In the genomic region with DNA sequence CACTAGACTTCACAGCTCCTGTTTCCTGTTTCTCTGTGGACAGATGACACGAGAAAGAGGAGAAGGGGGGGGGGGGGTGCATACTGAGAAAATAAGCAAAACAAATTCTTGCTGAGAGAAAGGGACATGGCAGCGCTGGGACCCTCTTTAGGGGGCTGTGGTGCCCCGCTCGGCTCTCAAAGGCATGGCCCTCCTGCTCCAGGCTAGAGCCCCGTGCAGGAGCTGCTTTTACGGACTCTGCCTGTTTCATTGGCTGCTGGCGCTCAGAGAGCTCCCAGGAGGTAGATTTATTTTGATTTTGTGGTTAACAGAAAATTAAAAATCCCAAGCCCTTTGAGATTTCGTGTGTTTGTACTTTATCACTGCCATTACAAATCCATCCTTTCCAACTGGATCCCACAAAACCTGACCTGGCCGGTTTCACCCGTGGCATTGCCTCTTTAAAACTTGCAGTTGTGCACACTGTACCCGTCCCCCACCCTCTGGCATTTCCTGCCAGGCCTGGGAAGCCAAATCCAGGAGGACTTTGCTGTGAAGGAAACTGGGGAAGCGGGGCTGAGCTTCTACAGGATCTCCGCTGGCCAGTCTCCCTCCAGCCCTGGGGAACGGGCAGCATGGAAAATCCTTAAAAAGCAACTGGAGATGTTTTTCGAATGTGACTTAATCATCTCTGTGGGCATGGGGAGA, we compare ENCODE assay signal across 8 mouse cellular contexts. TPM values are rescaled to one million over a fixed set of nuclear protein-coding genes. Genes with fewer than 3 reads are reported as not detected.
DNase-seq lines count a peak whose midpoint lies in the region; ATAC-seq and TF ChIP-seq lines count a peak whose summit lies in the region.
"Had no signal": no experiment of that assay in that cellular context is flagged by ENCODE, and none has a peak within 500 bp of the region (broad histone marks: within the 10 kb centered on the region; RNA-seq: fewer than 3 reads in every experiment).

No protein-coding gene starts in this region.

- no peak overlapping the region for H3K9ac ChIP-seq in hindbrain, postnatal 0 days (replicated peaks; ENCODE audit: low read length)
- no peak overlapping the region for H3K9ac ChIP-seq in lung, embryonic 15.5 days
- no peak overlapping the region for H3K9ac ChIP-seq in forebrain, embryonic 15.5 days (replicated peaks)
- H3K9ac ChIP-seq: liver, embryonic 15.5 days had no signal

- H3K36me3 ChIP-seq in hindbrain, postnatal 0 days (ENCODE audit: insufficient read depth, low read length) = no peaks in the 10 kb centered on the region
- H3K36me3 ChIP-seq in lung, embryonic 15.5 days = no peaks in the 10 kb centered on the region
- 0 out of 2 replicates have a peak, but pooled peaks cover 3% of the 10 kb centered on the region for H3K36me3 ChIP-seq in forebrain, embryonic 15.5 days
- H3K36me3 ChIP-seq: liver, embryonic 15.5 days had no signal

- no peak overlapping the region for H3K4me2 ChIP-seq in hindbrain, postnatal 0 days (ENCODE audit: low read depth, low read length)
- no peak overlapping the region; the same call in 1 of the 2 replicates for H3K4me2 ChIP-seq in lung, embryonic 15.5 days
- H3K4me2 ChIP-seq in forebrain, embryonic 15.5 days (replicated peaks) = no peak overlapping the region
- H3K4me2 ChIP-seq: liver, embryonic 15.5 days had no signal

- ATAC-seq in hindbrain, postnatal 0 days = no peak
- no peak for ATAC-seq in lung, embryonic 15.5 days (ENCODE audit: borderline replicate concordance, extremely low read depth, low FRiP score, low TSS enrichment)
- no peak for ATAC-seq in forebrain, embryonic 15.5 days (replicated peaks)

- intact Hi-C loops in gastrocnemius, adult 2 months (cut with DNase I) = loop anchor here (5.0 kb wide), 2 partner anchors 258 to 313 kb away; no protein-coding TSS in a partner anchor

- DNase-seq in embryo, embryonic 10.5 days (ENCODE audit: low spot score) = peak; percentile 13
- DNase-seq in gastrocnemius, adult 2 months = peak; percentile 62
- DNase-seq in hindbrain, postnatal 0 days (ENCODE audit: low spot score) = no peak
- no peak for DNase-seq in MN1 (ENCODE audit: low spot score)
- no peak for DNase-seq in cerebellum, postnatal 36 days

- H3K4me1 ChIP-seq in hindbrain, postnatal 0 days (ENCODE audit: insufficient read depth, low read length) = no peaks in the 10 kb centered on the region
- H3K4me1 ChIP-seq in lung, embryonic 15.5 days = peaks cover 14% of the 10 kb centered on the region
- no peaks in the 10 kb centered on the region for H3K4me1 ChIP-seq in forebrain, embryonic 15.5 days

- no peaks in the 10 kb centered on the region for H3K9me3 ChIP-seq in hindbrain, postnatal 0 days (ENCODE audit: low read length)
- no peaks in the 10 kb centered on the region for H3K9me3 ChIP-seq in lung, embryonic 15.5 days
- H3K9me3 ChIP-seq in forebrain, embryonic 15.5 days = no peaks in the 10 kb centered on the region
- H3K9me3 ChIP-seq: liver, embryonic 15.5 days had no signal

- no peak for TF ChIP-seq CTCF in gastrocnemius, adult 2 months (IDR thresholded peaks at IDR 0.05)
- TF ChIP-seq CTCF in hindbrain, postnatal 0 days (IDR thresholded peaks at IDR 0.05; ENCODE audit: low read depth) = no peak

- peak overlapping the region; percentile 47 for H3K4me3 ChIP-seq in gastrocnemius, adult 2 months
- no peak overlapping the region for H3K4me3 ChIP-seq in hindbrain, postnatal 0 days (ENCODE audit: low read length)
- no peak overlapping the region for H3K4me3 ChIP-seq in lung, embryonic 15.5 days
- H3K4me3 ChIP-seq in forebrain, embryonic 15.5 days = no peak overlapping the region
- H3K4me3 ChIP-seq: liver, embryonic 15.5 days had no signal

- 65% methylated on average over 15 of the region's 15 CpGs for WGBS in hindbrain, postnatal 0 days
- WGBS in lung, embryonic 15.5 days = 37% methylated on average over 15 of the region's 15 CpGs
- WGBS in forebrain, embryonic 15.5 days = 76% methylated on average over 15 of the region's 15 CpGs

- H3K27ac ChIP-seq in gastrocnemius, adult 2 months = peak overlapping the region; percentile 89
- H3K27ac ChIP-seq in hindbrain, postnatal 0 days = peak overlapping the region; percentile 48; the same call in 1 of the 2 replicates
- H3K27ac ChIP-seq in lung, embryonic 15.5 days = peak overlapping the region; percentile 68
- H3K27ac ChIP-seq in forebrain, embryonic 15.5 days (replicated peaks) = no peak overlapping the region
- H3K27ac ChIP-seq: liver, embryonic 15.5 days had no signal

- H3K27me3 ChIP-seq in hindbrain, postnatal 0 days (ENCODE audit: insufficient read depth, low read length) = no peaks in the 10 kb centered on the region
- H3K27me3 ChIP-seq in lung, embryonic 15.5 days = no peaks in the 10 kb centered on the region
- no peaks in the 10 kb centered on the region for H3K27me3 ChIP-seq in forebrain, embryonic 15.5 days
- H3K27me3 ChIP-seq: liver, embryonic 15.5 days had no signal

RNA-seq across cellular contexts. Expression of a gene that starts 5.5 kb away (rescaled TPM):
- total RNA-seq in gastrocnemius, adult 2 months (2021) = under 1 TPM; 0.13 to 0.22 TPM
- not detected in 2 replicates for total RNA-seq in hindbrain, postnatal 0 days (2014; rRNA removed)
- 0.14 and 0.30 TPM in 2 replicates for polyA plus RNA-seq in hindbrain, postnatal 0 days (2015; fragmentation: Nextera tagmentation; extraction: Ambion mirVana)
- polyA plus RNA-seq in lung, embryonic 15.5 days (2015; fragmentation: Nextera tagmentation; extraction: Ambion mirVana) = 0.25 and 0.40 TPM in 2 replicates
- 0.47 and 0.65 TPM in 2 replicates for polyA plus RNA-seq in forebrain, embryonic 15.5 days (2015; fragmentation: Nextera tagmentation; extraction: Ambion mirVana)
- polyA plus RNA-seq: liver, embryonic 15.5 days had no signal

Comparison
In these comparisons a context has a peak if more than half of its experiments do, and no peak if none do; other contexts are left out.
1. DNase-seq: peak in embryo, embryonic 10.5 days (single experiment) and gastrocnemius, adult 2 months (single experiment); none in hindbrain, postnatal 0 days (single experiment), MN1 (single experiment) and cerebellum, postnatal 36 days (0 of 2).